In genomic region chr9:115651708-115652107, GRCm38 (mm10) we compare ENCODE assay signal across 15 mouse cellular contexts.
"Had no signal": no experiment of that assay in that cellular context is flagged by ENCODE, and none has a peak within 500 bp of the region (broad histone marks: within the 10 kb centered on the region; RNA-seq: fewer than 3 reads in every experiment).

No protein-coding gene starts in this region.

- DNase-seq: kidney, adult 2 months; kidney, postnatal 14 days; liver; liver, embryonic 13.5 days; liver, postnatal 0 days; lung, postnatal 14 days; thymus, postnatal 36 days had no signal

- H3K4me3 ChIP-seq: kidney, embryonic 15.5 days; limb, embryonic 12.5 days; liver, embryonic 13.5 days; lung, embryonic 15.5 days; megakaryocyte, embryonic 14.5 days; midbrain, embryonic 15.5 days; neural tube, embryonic 12.5 days had no signal

- ATAC-seq: intestine, embryonic 16.5 days; liver, postnatal 0 days; midbrain, embryonic 15.5 days had no signal

- H3K27ac ChIP-seq: kidney, embryonic 15.5 days; limb, embryonic 12.5 days; liver, embryonic 13.5 days; lung, embryonic 15.5 days; macrophage; midbrain, embryonic 15.5 days; neural tube, embryonic 12.5 days had no signal
